Mouse (Mus musculus): ENCODE data around the gene Slc3a2. TPM values are rescaled to one million over a fixed set of nuclear protein-coding genes. Genes with fewer than 3 reads are reported as not detected.
"Not testable (repeated sequence)": the region's sequence is repeated elsewhere in the genome, so short reads cannot be mapped to it uniquely, and the experiment has no call there.

Gene Slc3a2
- polyA plus RNA-seq, 1 experiment from 2014 or later: 123 TPM

- Histone ChIP-seq H3K36me3 (ENCODE audit: control insufficient read depth, insufficient read depth, low read length) (no peaks in the 10 kb centered on the region), H3K9me3 (ENCODE audit: control insufficient read depth, low read length) (no peaks in the 10 kb centered on the region)
These were observed 12.4 kb upstream of the Slc3a2 start, which contains the start of gene Wdr74 for GRCm38 (mm10) chr19:8735389-8736159. Gene Wdr74, plus strand, starts transcription at chr19:8735827.

GRCm38 (mm10) chr19:8734334-8734733 lies 11.2 kb upstream of the Slc3a2 start:
- 77% methylated on average over 3 of the region's 3 CpGs for WGBS
- no peaks in the 10 kb centered on the region for H3K9me3 ChIP-seq (ENCODE audit: control insufficient read depth, low read length)
- H3K9ac ChIP-seq (ENCODE audit: low read depth, low read length): no peak overlapping the region
- no peak overlapping the region for H3K4me3 ChIP-seq (ENCODE audit: low read depth, low read length)
- no peaks in the 10 kb centered on the region for H3K4me1 ChIP-seq (replicated peaks; ENCODE audit: control insufficient read depth, insufficient read depth, low read length)
- DNase-seq (ENCODE audit: low spot score): no peak
- H3K4me2 ChIP-seq (replicated peaks; ENCODE audit: low read depth, low read length): no peak overlapping the region
- H3K36me3 ChIP-seq (ENCODE audit: control insufficient read depth, insufficient read depth, low read length): no peaks in the 10 kb centered on the region
- ATAC-seq (ENCODE audit: low FRiP score): no peak
- no peak overlapping the region for H3K27ac ChIP-seq (ENCODE audit: low read depth, low read length)
- no peaks in the 10 kb centered on the region for H3K27me3 ChIP-seq (ENCODE audit: control insufficient read depth, insufficient read depth, low read length)

More at GRCm38 (mm10) chr19:8735389-8736159, 12.4 kb upstream of the Slc3a2 start, which contains the start of gene Wdr74:
- H3K4me2 ChIP-seq (replicated peaks; ENCODE audit: low read depth, low read length): peak within 1 kb of the TSS; percentile 63
- peak within 1 kb of the TSS; percentile 88 for H3K4me3 ChIP-seq (ENCODE audit: low read depth, low read length)
- peak within 1 kb of the TSS; percentile 17; the same call in 1 of the 2 replicates for H3K27ac ChIP-seq (ENCODE audit: low read depth, low read length)
- H3K27me3 ChIP-seq (ENCODE audit: control insufficient read depth, insufficient read depth, low read length): no peaks in the 10 kb centered on the region
- no peaks in the 10 kb centered on the region for H3K4me1 ChIP-seq (replicated peaks; ENCODE audit: control insufficient read depth, insufficient read depth, low read length)
- WGBS: under 1% methylated on average over 32 of the region's 32 CpGs
- H3K9ac ChIP-seq (ENCODE audit: low read depth, low read length): peak within 1 kb of the TSS; percentile 72
- ATAC-seq (ENCODE audit: low FRiP score) (peak; percentile 95), DNase-seq (ENCODE audit: low spot score) (peak; percentile 99)

- not testable (repeated sequence) for H3K9me3 ChIP-seq (ENCODE audit: control insufficient read depth, low read length); H3K27ac ChIP-seq (ENCODE audit: low read depth, low read length); H3K36me3 ChIP-seq (ENCODE audit: control insufficient read depth, insufficient read depth, low read length); DNase-seq (ENCODE audit: low spot score); H3K4me1 ChIP-seq (replicated peaks; ENCODE audit: control insufficient read depth, insufficient read depth, low read length); H3K4me2 ChIP-seq (replicated peaks; ENCODE audit: low read depth, low read length); H3K9ac ChIP-seq (ENCODE audit: low read depth, low read length); H3K27me3 ChIP-seq (ENCODE audit: control insufficient read depth, insufficient read depth, low read length); H3K4me3 ChIP-seq (ENCODE audit: low read depth, low read length); ATAC-seq (ENCODE audit: low FRiP score)
- WGBS: 51% methylated on average over 3 of the region's 3 CpGs
These were observed 5.3 kb upstream of the Slc3a2 start for GRCm38 (mm10) chr19:8728335-8729099.

GRCm38 (mm10) chr19:8727495-8728114 lies 4.4 kb upstream of the Slc3a2 start:
- H3K4me1 ChIP-seq (replicated peaks; ENCODE audit: control insufficient read depth, insufficient read depth, low read length): no peaks in the 10 kb centered on the region
- ATAC-seq (ENCODE audit: low FRiP score) (no peak), DNase-seq (ENCODE audit: low spot score) (no peak)
- WGBS: 27% methylated on average over 5 of the region's 5 CpGs
- H3K4me2 ChIP-seq (replicated peaks; ENCODE audit: low read depth, low read length): no peak overlapping the region
- no peaks in the 10 kb centered on the region for H3K27me3 ChIP-seq (ENCODE audit: control insufficient read depth, insufficient read depth, low read length)
- H3K9ac ChIP-seq (ENCODE audit: low read depth, low read length): no peak overlapping the region
- H3K36me3 ChIP-seq (ENCODE audit: control insufficient read depth, insufficient read depth, low read length): peaks cover 7% of the 10 kb centered on the region; the same call in 1 of the 2 replicates
- no peaks in the 10 kb centered on the region for H3K9me3 ChIP-seq (ENCODE audit: control insufficient read depth, low read length)
- no peak overlapping the region for H3K27ac ChIP-seq (ENCODE audit: low read depth, low read length)
- H3K4me3 ChIP-seq (ENCODE audit: low read depth, low read length): no peak overlapping the region

DNA sequence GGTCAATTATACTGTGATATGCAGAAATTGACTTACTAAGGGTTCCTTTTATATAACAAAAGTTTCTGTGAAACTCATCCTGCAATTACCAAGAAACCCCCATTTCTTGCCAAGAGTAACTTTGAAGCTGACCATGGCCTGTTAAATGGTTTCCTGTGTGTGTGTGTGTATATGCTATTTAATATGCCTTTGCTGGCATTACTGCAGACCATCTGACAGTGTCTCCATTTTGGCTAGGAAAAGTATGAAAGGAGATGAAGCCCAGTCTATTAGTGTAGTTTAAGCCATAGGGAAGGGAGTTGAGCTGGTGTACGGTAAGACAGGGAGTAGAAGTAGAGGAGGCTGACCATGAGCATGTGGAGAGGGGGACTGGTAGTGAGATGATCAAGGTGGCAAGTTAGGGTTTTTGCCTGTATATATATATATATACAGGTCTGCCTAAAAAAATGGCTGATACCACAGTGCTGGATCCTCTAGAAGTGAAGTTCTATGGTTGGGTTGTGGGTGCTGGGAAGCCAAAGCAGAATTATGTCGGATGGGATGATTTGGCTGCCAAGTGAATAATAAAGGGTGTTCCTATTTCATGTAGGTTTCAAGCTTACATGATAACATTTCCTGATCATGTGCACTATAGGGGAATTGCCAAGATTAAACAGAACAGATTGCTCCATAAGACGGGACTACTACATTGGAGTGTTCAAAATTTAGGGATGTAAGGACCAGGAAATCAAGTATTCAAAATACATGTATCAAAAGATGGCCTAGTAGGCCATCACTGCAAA lies 3.6 kb upstream of the Slc3a2 start:
- Histone ChIP-seq H3K36me3 (ENCODE audit: control insufficient read depth, insufficient read depth, low read length) (peaks cover 7% of the 10 kb centered on the region; the same call in 1 of the 2 replicates), H3K27me3 (ENCODE audit: control insufficient read depth, insufficient read depth, low read length) (no peaks in the 10 kb centered on the region), H3K9ac (ENCODE audit: low read depth, low read length) (no peak overlapping the region), H3K9me3 (ENCODE audit: control insufficient read depth, low read length) (no peaks in the 10 kb centered on the region), H3K4me1 (replicated peaks; ENCODE audit: control insufficient read depth, insufficient read depth, low read length) (no peaks in the 10 kb centered on the region), H3K4me2 (replicated peaks; ENCODE audit: low read depth, low read length) (no peak overlapping the region), H3K4me3 (ENCODE audit: low read depth, low read length) (no peak overlapping the region), H3K27ac (ENCODE audit: low read depth, low read length) (no peak overlapping the region)
- ATAC-seq (ENCODE audit: low FRiP score) (no peak), DNase-seq (ENCODE audit: low spot score) (no peak)
- WGBS: 18% methylated on average over 3 of the region's 3 CpGs

DNA sequence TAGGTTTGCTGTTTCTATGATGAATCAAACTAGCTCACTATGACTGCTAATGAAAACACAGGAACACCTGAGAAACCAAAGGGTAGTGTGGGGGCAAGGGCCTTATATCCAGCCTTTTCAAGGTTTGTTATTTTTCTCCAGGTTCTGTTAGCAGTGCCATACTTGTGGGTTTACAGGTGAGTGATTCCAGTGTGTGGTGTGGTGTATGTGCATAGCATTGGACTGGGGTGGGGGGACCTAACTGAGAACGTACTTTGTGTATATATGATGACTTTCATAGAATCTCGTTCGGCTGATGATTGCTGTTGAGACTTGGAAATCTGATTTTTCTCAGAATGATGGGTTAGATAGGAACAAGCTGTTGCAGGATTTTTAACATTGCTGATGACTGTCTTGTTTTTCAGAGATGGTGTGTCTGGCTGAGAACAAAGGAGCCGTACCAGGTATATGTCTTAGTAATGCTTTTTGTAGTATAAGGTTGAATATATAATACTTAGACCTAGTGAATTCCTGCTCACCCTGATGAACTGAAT lies 2.0 kb upstream of the Slc3a2 start:
- Histone ChIP-seq H3K4me2 (replicated peaks; ENCODE audit: low read depth, low read length) (peak overlapping the region; percentile 44), H3K36me3 (ENCODE audit: control insufficient read depth, insufficient read depth, low read length) (peaks cover 7% of the 10 kb centered on the region; the same call in 1 of the 2 replicates), H3K27me3 (ENCODE audit: control insufficient read depth, insufficient read depth, low read length) (no peaks in the 10 kb centered on the region), H3K9me3 (ENCODE audit: control insufficient read depth, low read length) (no peaks in the 10 kb centered on the region), H3K4me1 (replicated peaks; ENCODE audit: control insufficient read depth, insufficient read depth, low read length) (no peaks in the 10 kb centered on the region), H3K4me3 (ENCODE audit: low read depth, low read length) (peak overlapping the region; percentile 84), H3K27ac (ENCODE audit: low read depth, low read length) (no peak overlapping the region), H3K9ac (ENCODE audit: low read depth, low read length) (peak overlapping the region; percentile 98)
- DNase-seq (ENCODE audit: low spot score) (no peak), ATAC-seq (ENCODE audit: low FRiP score) (no peak)
- 51% methylated on average over 4 of the region's 4 CpGs for WGBS

DNA sequence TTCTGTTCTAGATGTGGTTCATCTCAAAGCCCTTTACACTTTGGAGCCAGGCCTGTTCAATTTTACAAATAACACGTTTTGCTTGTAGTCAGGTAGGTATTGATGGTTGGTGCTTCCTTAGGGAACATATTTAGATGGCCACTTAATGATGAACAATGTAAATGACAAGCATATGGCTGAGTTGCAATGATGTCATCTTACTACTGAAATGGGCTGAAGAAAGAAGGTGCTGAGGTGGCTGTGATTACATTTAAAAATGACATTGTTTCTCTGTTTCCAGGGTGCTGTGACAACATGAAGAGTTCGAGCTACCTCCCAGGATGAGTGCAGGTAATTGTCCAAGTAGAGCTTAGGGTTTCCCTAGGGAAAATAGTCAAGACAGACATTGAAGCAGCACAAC lies 1.2 kb upstream of the Slc3a2 start:
- H3K27ac ChIP-seq (ENCODE audit: low read depth, low read length): no peak overlapping the region
- peak overlapping the region; percentile 44 for H3K4me2 ChIP-seq (replicated peaks; ENCODE audit: low read depth, low read length)
- 5% methylated on average over 2 of the region's 2 CpGs for WGBS
- no peak for ATAC-seq (ENCODE audit: low FRiP score)
- H3K27me3 ChIP-seq (ENCODE audit: control insufficient read depth, insufficient read depth, low read length): no peaks in the 10 kb centered on the region
- H3K4me3 ChIP-seq (ENCODE audit: low read depth, low read length): peak overlapping the region; percentile 84
- no peak for DNase-seq (ENCODE audit: low spot score)
- peaks cover 7% of the 10 kb centered on the region; the same call in 1 of the 2 replicates for H3K36me3 ChIP-seq (ENCODE audit: control insufficient read depth, insufficient read depth, low read length)
- H3K9ac ChIP-seq (ENCODE audit: low read depth, low read length): peak overlapping the region; percentile 98
- no peaks in the 10 kb centered on the region for H3K9me3 ChIP-seq (ENCODE audit: control insufficient read depth, low read length)
- H3K4me1 ChIP-seq (replicated peaks; ENCODE audit: control insufficient read depth, insufficient read depth, low read length): no peaks in the 10 kb centered on the region
